ENCODE assay signal across 17 mouse cellular contexts in the genomic region with DNA sequence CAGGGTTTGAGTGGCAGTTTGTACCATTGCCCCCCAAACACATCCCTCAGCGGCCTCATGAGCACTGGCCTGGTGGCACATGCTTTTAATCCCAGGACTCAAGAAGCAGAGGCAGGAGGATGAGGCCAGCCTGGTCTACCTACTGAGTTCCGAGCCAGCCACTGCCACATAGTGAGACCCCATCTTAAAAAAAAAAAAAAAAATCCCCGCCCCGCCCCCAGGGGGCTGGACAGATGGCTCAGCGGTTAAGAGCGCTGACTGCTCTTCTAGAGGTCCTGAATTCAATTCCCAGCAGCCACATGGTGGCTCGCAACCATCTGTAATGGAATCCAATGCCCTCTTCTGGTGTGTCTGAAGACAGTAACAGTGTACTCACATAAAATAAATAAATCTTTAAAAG. TPM values are rescaled to one million over a fixed set of nuclear protein-coding genes. Genes with fewer than 3 reads are reported as not detected.
A peak's percentile ranks its signal among the peaks of the same experiment; 100 is the strongest.
DNase-seq lines count a peak whose midpoint lies in the region; TF ChIP-seq lines count a peak whose summit lies in the region.
"Had no signal": no experiment of that assay in that cellular context is flagged by ENCODE, and none has a peak within 500 bp of the region (broad histone marks: within the 10 kb centered on the region; RNA-seq: fewer than 3 reads in every experiment).

No protein-coding gene starts in this region.

- no peaks in the 10 kb centered on the region for H3K9me3 ChIP-seq in ES-E14 (ENCODE audit: control insufficient read depth, insufficient read depth, low read depth, low read length)

- no peak overlapping the region for H3K4me3 ChIP-seq in ES-E14 (ENCODE audit: insufficient read depth in 1 of 2, low read depth in 1 of 2, low read length in 2 of 2, poor library complexity in 1 of 2, severe bottlenecking in 1 of 2)

- in situ Hi-C loops in ES-E14 (cut with MboI; ENCODE audit: low sequenced_read_pairs in 2 of 2, unreplicated experiment in 2 of 2): no loop called here

- H3K9ac ChIP-seq in ES-E14 (ENCODE audit: insufficient read depth, low read depth, low read length, poor library complexity, severe bottlenecking): no peak overlapping the region

- no peak overlapping the region for H3K27ac ChIP-seq in ES-E14 (ENCODE audit: insufficient read depth, low read depth, low read length, poor library complexity, severe bottlenecking)

- H3K36me3 ChIP-seq in ES-E14 (ENCODE audit: control insufficient read depth, insufficient read depth, low read length, poor library complexity, severe bottlenecking): no peaks in the 10 kb centered on the region
- H3K36me3 ChIP-seq: G1E had no signal

- H3K4me1 ChIP-seq in ES-E14 (ENCODE audit: control insufficient read depth in 2 of 2, insufficient read depth in 2 of 2, low read length in 2 of 2, poor library complexity in 1 of 2): peaks cover 8 to 9% of the 10 kb centered on the region in 2 experiments; a peak in 2 of 4 replicates

- DNase-seq in ES-E14 (ENCODE audit: low read depth, low spot score): no peak
- no peak for DNase-seq in testis, postnatal 10 days (ENCODE audit: low spot score)
- DNase-seq: adrenal gland, adult 2 months; adrenal gland, adult 8-10 months; adrenal gland, postnatal 10 days; adrenal gland, postnatal 14 days; adrenal gland, postnatal 25 days; adrenal gland, postnatal 36 days; B cell, adult 2 months; cerebellum, adult 11 months; cerebellum, adult 11-12 months; cerebellum, adult 18-20 months; cerebellum, adult 2 months; cerebellum, adult 8-10 months had no signal

TF ChIP-seq in ES-E14, 5 proteins besides CTCF, POLR2A, EP300 and RAD21:
- TF ChIP-seq CHD2 (IDR thresholded peaks at IDR 0.05; ENCODE audit: low read depth, low read length) (no peak), ZNF384 (IDR thresholded peaks at IDR 0.05; ENCODE audit: low read depth, low read length) (peak; percentile 93)

RNA-seq across cellular contexts. Expression of a gene that starts 4.1 kb away (rescaled TPM):
- total RNA-seq in ES-E14 (2012; rRNA removed): 4.4 and 6.3 TPM in 2 replicates

RNA-seq across cellular contexts. Expression of a gene that starts 6.8 kb away (rescaled TPM):
- 0.98 and 3.1 TPM in 2 replicates for total RNA-seq in ES-E14 (2012; rRNA removed)
- total RNA-seq: CH12.LX, MEL had no signal
